Mouse (Mus musculus): ENCODE measurements around the gene Gm12248.
"Not testable (repeated sequence)": the region's sequence is repeated elsewhere in the genome, so short reads cannot be mapped to it uniquely, and the experiment has no call there.

DNA sequence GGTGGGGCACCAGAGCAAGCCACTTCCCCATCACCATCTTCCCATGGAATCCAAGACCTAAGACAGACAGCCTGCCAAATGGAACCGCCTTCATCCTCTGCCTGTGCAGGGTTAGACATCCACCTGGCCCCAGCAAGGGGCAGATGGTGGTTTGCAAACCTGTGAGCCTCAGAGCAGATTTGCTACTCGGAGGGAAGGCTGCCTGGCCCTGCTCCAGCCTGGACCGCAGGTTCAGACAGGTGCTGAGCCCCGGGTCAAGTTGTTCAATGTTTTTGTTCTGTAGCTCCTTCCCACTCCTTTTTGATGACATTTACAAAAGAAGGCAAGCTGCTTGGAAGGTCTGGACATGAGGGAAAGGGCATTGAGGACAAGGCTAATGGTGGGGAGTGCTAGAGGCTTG, 31.7 kb downstream of the Gm12248 start:
- not testable (repeated sequence) for TF ChIP-seq CTCF, EP300 (IDR thresholded peaks at IDR 0.05; ENCODE audit: low read depth)
